Mouse (Mus musculus) heart, adult 8-10 months (tissue): ENCODE data around the gene Ptcd2. TPM values are rescaled to one million over a fixed set of nuclear protein-coding genes. Genes with fewer than 3 reads are reported as not detected.
"Not testable (repeated sequence)": the region's sequence is repeated elsewhere in the genome, so short reads cannot be mapped to it uniquely, and the experiment has no call there.

ENCODE experiments used
- DNase-seq: peaks from one replicate; pipeline ENCODE4 v3.0.0; 2022; ENCODE audit warnings: low spot score
- total RNA-seq, 4 experiments: library from RNA; stranded (reverse); gene quantifications; 2 replicates each; pipeline ENCODE4 v1.2.4; 2022

The Ptcd2 gene
- total RNA-seq, 4 experiments from 2014 or later, result 52.6 to 58.1 (median 54.0) TPM

- no peak for DNase-seq
Measured at GRCm38 (mm10) chr13:99356428-99357265, 12.1 kb upstream of the Ptcd2 start.

- no peak for DNase-seq
Measured at GRCm38 (mm10) chr13:99355861-99356260, 11.4 kb upstream of the Ptcd2 start.

GRCm38 (mm10) chr13:99355072-99355471 lies 10.6 kb upstream of the Ptcd2 start:
- no peak for DNase-seq

GRCm38 (mm10) chr13:99353490-99353851 lies 9.0 kb upstream of the Ptcd2 start:
- DNase-seq, result no peak

GRCm38 (mm10) chr13:99352758-99353489 lies 8.4 kb upstream of the Ptcd2 start:
- peak; percentile 96 for DNase-seq

DNA sequence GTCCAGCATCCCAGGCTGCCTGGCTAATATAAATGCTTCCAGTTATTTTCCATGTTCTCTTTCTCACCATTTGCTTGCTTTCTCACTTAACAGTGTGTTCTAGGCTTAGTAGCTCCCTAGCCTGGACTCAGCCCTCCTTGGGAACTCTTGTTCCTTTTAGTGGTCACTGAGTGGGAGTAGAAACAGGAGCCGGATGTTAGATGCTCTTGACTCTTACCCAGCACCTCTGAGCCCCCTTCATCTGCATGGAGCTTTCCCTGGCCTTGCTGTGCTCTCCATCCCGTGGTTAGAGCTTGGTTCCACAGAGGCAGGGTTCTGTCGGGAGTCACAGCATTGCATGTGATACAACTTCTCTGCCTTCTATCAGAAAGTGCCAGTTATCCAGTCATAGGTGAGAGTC lies 7.1 kb upstream of the Ptcd2 start:
- no peak for DNase-seq

DNA sequence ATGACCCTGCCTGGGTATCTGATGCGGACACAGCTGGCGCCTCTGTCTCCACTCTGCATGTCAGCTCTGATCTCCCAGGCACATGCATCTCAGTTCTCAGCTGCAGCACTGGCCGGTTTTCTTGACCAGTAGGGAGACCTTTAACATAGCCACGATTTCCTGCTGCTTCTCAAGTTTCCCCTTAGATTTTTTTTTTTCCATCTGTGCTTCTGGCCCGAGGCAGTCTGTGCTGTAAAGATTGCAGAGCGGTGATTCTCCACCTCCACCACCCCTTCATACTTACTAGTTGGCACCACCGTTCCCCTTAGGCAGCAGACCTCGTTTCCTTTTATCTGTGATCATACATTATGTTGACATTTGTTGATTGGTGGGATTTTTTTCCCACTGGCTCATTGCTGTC lies 6.7 kb upstream of the Ptcd2 start:
- no peak for DNase-seq

DNA sequence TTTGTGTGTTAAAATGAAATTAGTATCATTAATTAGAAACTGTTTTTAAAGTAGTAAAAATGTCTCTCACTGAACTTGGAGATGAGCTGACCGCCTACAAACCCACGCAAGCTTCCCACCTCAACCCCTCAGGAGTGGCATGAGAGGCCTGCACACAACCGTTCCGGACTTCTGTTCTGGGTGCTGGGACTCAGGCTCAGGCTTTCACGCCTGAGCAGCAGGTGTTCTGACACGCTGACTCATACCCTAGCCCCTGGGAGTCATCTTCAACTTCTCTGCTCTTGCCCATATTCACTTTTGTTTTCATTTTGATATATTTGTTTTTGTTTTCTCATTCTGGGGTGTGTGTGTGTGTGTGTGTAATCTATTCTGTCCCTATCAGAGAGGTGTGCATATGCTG lies 5.5 kb upstream of the Ptcd2 start:
- no peak for DNase-seq

DNA sequence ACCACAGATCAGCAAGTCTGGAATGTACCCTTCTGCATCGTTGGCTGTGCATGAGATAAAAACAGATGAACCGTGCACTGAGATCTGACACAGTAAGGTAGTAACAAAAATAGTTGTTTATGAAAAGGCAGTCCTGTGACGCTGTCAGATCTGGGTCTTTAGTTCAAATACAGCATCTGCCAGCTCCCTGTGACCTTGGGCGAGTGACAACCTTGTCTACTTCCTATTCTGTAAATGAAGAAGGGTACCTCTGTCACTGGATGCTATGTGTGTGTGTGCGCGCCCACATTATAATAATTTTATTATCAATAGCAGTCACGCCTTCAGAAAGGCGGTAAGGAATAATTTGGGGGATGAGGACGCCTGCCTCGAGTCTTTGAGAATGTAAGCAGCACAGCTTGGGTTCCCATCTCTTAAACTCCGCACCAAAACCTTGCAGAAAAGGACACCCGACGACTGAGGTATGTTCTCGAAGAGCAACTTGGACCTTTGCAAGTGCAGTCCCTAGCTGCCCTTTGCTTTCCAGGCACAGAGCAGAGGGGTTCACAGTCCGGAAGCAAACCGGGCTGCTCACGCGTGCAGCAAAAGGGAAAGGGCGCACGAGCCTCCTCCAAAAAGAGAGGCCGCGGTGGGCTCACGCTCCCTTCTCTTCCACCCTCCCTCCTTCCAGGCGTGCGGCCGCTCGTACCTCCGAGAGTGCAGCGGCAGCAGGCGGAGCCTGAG lies 468 bp downstream of the Ptcd2 start:
- no peak for DNase-seq

DNA sequence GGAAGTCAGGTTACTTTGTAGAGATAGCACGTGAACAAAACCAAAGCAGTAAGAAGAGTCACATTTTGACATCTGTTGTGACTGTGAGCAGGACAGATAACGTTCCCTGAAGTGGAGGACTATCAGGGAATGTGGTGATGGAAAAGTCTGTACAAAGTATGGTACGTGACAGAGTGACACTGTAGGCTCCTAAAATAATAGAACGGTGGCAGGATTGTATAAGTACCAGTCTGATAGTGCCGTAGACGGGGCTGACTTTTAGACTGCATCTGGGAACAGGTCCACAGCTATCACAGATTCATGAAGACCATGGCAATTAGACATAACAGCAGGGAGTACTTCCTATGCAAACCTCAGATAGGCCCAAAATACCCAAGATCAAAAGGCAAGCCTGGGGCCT lies 3.0 kb downstream of the Ptcd2 start:
- no peak for DNase-seq

DNA sequence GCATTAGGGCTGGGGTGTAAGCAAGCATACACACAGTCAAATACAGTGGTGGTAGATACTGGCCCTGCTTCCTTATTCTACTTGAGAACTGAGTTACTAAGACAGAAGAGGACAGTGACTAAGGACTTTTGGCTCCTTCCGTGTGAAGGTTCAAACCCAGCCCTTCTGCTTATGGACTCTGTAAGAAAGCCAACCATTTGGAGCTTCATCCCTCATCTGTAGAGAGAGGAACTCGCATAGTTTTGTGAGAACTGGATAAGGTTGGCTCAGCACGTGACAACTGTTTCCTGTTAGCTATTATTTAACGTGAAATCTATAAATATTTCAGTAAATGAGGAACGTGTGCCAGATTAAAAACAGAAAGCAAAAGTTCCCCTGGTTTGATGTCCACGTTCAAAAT lies 7.0 kb downstream of the Ptcd2 start:
- no peak for DNase-seq

DNA sequence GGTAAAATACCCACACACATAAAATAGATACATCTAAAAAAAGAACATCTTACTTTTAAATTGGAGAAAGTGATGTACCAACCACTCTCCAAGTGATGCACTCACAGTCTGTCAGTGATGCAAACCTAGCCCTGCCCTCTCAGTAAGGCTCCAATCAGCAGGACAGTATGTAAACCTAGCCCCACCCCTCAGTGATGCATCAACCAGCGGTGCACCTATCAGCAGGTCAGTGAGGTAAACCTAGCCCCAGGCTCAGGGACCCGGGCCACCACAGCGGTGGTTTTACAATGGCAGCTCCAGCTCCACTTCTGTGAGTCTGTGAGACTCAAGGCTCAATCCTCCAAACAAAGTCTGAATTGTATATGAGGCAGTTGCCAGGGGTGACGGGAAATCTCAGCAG lies 13.2 kb downstream of the Ptcd2 start:
- no peak for DNase-seq

DNA sequence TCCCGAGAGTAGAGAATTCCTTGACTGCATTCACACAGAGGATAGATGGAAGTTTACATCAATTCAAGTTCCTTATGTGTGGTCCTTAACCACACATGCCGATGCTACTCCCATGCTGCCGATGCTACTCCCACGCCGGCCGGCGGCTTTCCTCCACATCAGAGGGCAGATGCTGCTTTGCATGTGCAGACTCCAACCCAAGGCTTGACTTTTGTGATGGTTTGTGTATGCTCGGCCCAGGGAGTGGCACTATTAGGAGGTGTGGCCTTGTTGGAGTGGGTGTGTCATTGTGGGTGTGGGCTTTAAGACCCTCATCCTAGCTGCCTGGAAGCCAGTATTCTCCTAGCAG lies 20.2 kb downstream of the Ptcd2 start:
- DNase-seq, result not testable (repeated sequence)

DNA sequence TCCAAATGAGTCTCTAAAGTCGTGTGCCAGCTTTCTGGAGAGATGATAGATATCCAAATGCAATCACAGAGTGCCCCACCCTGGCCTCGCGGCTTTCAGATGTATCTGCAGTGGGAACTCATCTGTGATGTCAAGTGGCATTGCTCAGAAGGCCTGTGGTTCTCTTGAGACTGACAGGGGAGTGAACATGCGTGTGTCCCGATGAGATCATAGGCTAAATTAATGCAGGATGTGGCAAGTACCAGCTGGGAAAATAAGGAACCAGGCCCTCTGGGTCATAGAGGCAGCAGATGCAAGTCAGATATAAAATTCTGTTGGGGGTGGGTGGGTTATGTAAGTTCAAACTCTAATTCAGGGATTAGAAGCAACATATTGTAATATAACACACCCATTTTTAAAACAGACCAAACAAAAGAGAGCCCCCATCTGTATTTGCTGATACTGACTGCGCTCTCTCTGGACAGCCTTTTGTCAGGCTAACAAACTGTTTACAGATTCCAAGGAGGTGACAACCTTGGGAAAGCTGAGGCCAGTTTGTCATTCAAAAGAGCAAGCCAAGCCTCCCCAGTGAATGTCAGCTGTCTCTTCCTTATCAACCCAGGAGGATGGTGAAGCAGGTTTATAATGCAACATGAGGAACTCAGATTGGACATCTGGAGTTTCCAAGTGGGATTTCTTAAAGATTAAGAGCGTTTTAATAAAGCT lies 20.7 kb downstream of the Ptcd2 start:
- DNase-seq, result peak; percentile 58

DNA sequence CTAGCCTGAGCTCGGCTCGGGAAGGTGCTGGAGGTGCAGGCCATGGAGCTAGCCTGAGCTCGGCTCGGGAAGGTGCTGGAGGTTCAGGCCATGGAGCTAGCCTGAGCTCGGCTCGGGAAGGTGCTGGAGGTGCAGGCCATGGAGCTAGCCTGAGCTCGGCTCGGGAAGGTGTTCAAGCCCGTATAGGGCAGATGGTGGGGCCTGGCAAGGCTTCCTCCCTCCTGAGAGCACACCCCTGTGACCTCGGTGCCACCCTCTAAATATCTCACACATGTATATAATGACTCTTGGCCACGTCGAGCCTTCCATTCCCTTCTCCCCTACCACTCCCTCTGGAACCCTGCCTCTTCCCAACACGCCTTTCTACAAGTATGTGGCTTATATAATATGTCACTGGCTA lies 21.6 kb downstream of the Ptcd2 start:
- not testable (repeated sequence) for DNase-seq

DNA sequence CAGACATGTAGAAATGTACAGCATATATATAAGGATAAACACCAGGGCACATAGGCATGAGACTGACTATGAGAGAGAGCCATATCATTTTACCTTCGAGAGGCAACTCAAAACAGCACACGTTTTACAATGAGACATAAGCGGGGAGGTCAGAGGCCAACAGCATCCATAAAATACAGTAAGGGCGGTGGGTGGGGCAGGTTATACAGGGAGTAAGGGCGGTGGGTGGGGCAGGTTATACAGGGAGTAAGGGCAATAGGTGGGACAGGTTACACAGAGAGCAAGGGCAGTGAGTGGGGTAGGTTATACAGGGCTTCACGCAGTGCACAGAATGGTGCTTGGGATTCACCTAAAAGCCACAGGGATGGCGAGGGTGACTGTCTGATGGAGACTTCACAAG lies 24.1 kb downstream of the Ptcd2 start:
- no peak for DNase-seq

GRCm38 (mm10) chr13:99317058-99317457 lies 27.4 kb downstream of the Ptcd2 start:
- DNase-seq, result peak; percentile 54

GRCm38 (mm10) chr13:99316366-99316765 lies 28.1 kb downstream of the Ptcd2 start:
- no peak for DNase-seq

DNA sequence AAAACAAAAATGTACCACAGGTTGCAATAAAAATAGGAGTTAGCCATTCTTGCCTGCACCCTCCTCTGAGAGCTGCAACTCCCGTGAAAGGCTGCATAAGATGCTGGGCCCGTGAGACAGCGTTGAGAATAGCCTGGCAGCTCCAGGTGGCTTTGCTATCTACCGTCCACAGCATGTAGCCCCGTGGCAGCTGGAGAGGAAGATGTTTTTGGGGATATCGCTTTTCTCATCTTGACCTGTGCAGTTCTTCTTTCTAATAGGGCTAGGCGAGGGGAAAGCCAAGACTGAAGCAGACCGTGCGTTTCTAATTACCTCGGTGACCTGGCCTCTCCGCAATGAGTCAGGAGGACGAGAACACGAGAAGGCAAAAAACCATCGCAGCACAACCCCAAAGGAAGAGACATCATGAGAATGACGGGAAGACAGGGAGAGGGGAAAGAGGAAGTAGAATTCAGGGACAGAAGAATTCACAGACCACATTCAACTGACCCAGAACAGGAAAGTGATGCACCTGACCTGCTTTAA lies 29.8 kb downstream of the Ptcd2 start:
- no peak for DNase-seq

DNA sequence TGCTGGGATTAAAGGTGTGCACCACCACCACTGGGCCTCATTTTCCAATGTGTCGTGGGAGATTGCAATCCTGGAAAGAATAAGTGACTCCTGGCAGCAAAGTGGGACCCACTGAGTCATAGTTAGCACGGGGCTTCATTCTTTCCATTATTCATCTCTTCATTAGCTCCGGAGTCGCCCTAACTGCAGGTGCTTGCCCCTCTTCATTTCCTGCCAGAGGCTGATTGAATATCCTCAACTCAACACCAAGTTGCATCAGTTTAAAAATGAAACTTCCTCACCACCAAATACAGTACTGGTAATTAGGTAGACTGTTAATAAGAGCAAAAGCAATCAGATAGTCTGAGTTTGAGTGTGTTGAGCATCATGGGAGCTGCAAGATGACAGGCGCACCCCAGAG lies 30.4 kb downstream of the Ptcd2 start:
- DNase-seq, result no peak

DNA sequence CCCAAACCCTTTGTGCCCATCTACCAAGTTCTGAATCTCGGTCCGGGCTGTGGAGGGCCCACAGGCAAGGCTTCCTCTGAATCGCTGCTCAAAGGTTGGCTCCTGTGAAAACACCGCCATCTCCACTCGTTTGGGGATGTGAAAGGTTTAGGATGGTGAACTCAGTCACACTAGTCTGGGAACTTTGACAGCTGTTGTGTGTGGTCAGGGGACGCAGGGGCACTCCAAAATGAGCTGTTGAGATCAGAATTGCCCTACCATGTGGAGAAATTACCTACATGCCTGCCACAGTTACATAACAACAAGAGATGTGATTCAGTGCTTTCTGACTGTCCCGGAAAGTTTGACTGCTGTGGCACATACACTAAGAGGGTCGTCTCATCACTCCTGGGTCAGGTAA lies 36.1 kb downstream of the Ptcd2 start:
- DNase-seq, result no peak

GRCm38 (mm10) chr13:99307930-99308359 lies 36.6 kb downstream of the Ptcd2 start:
- DNase-seq, result peak; percentile 71
